Mouse (Mus musculus) ovary, postnatal 36 days (tissue): ENCODE measurements around the gene Tapbp.
A peak's percentile ranks its signal among the peaks of the same experiment; 100 is the strongest.

Source experiments
- DNase-seq: peaks from one replicate; pipeline ENCODE4 v3.0.0; 2022; ENCODE audit warnings: low spot score, mixed read lengths

Gene Tapbp

GRCm38 (mm10) chr17:33924577-33925283, 9.0 kb downstream of the Tapbp start:
- DNase-seq, result peak; percentile 13

- DNase-seq, result peak; percentile 8
Measured at GRCm38 (mm10) chr17:33925406-33926116, 9.9 kb downstream of the Tapbp start.

GRCm38 (mm10) chr17:33926207-33926932, 10.7 kb downstream of the Tapbp start:
- peak; percentile 29 for DNase-seq

GRCm38 (mm10) chr17:33928251-33928947, 12.7 kb downstream of the Tapbp start:
- DNase-seq, result peak; percentile 3

- peak; percentile 94 for DNase-seq
Measured at GRCm38 (mm10) chr17:33929371-33930279, 13.9 kb downstream of the Tapbp start, which contains the start of gene Rgl2. Gene Rgl2 (plus strand): TSS chr17:33929543.

GRCm38 (mm10) chr17:33930280-33931158, 14.8 kb downstream of the Tapbp start:
- DNase-seq, result peak; percentile 56

GRCm38 (mm10) chr17:33931159-33931866, 15.6 kb downstream of the Tapbp start:
- no peak for DNase-seq

GRCm38 (mm10) chr17:33931947-33932346, 16.2 kb downstream of the Tapbp start:
- DNase-seq, result no peak

- DNase-seq, result no peak
Measured at GRCm38 (mm10) chr17:33932448-33932847, 16.7 kb downstream of the Tapbp start.

GRCm38 (mm10) chr17:33932970-33933369, 17.3 kb downstream of the Tapbp start:
- DNase-seq, result no peak

GRCm38 (mm10) chr17:33935422-33936055, 19.8 kb downstream of the Tapbp start:
- DNase-seq, result no peak

- DNase-seq, result no peak
Measured at GRCm38 (mm10) chr17:33936993-33937392, 21.3 kb downstream of the Tapbp start.

- DNase-seq, result no peak
Measured at GRCm38 (mm10) chr17:33938783-33939182, 23.1 kb downstream of the Tapbp start.

- DNase-seq, result peak; percentile 83
Measured at GRCm38 (mm10) chr17:33940206-33940805, 24.6 kb downstream of the Tapbp start, which contains the start of the genes Pfdn6 and Wdr46. Gene Pfdn6 (minus strand): TSS chr17:33940343. Gene Wdr46 (plus strand): TSS chr17:33940660.

- DNase-seq, result no peak
Measured at GRCm38 (mm10) chr17:33940981-33941380, 25.3 kb downstream of the Tapbp start.

GRCm38 (mm10) chr17:33941381-33941780, 25.7 kb downstream of the Tapbp start:
- DNase-seq, result no peak

- DNase-seq, result no peak
Measured at GRCm38 (mm10) chr17:33943454-33943853, 27.8 kb downstream of the Tapbp start.

GRCm38 (mm10) chr17:33947430-33948089, 31.9 kb downstream of the Tapbp start:
- no peak for DNase-seq
